Mouse (Mus musculus) brown adipose tissue, adult 24 weeks (tissue): ENCODE results near the gene Olfr653. TPM values are rescaled to one million over a fixed set of nuclear protein-coding genes. Genes with fewer than 3 reads are reported as not detected.

Experiments used
- polyA plus RNA-seq: library from polyadenylated mRNA; stranded (reverse); fragments of >200 nt; gene quantifications from 2 replicates; pipeline ENCODE4 v1.2.4, GENCODE M21; 2012; ENCODE audit not compliant: missing spikeins, insufficient read depth, insufficient read length

Gene Olfr653
- polyA plus RNA-seq, 1 experiment: not detected

Other genes starting within 250 kb of the Olfr653 start
- not detected in 2 replicates for gene Trim34b, start 247.8 kb upstream of the Olfr653 start, polyA plus RNA-seq
- 4.4 and 5.6 TPM in 2 replicates for gene Trim12c, start 224.0 kb upstream of the Olfr653 start, polyA plus RNA-seq
- gene Trim30b, start 207.4 kb upstream of the Olfr653 start, polyA plus RNA-seq: not detected in 2 replicates
- gene Trim30c, start 176.5 kb upstream of the Olfr653 start, polyA plus RNA-seq: 0.92 TPM in 1 of 2 replicates, not detected in the other
- gene Trim30a, start 112.1 kb upstream of the Olfr653 start, polyA plus RNA-seq: 4.0 and 5.3 TPM in 2 replicates
- gene Trim30d, start 69.5 kb upstream of the Olfr653 start, polyA plus RNA-seq: 1.5 and 1.9 TPM in 2 replicates
- not detected in 2 replicates for gene Olfr651, start 27.2 kb upstream of the Olfr653 start, polyA plus RNA-seq
- gene Olfr652, start 16.4 kb upstream of the Olfr653 start, polyA plus RNA-seq: not detected in 2 replicates
- gene Olfr654, start 9.7 kb downstream of the Olfr653 start, polyA plus RNA-seq: not detected in 2 replicates
- not detected in 2 replicates for gene Olfr655, start 24.5 kb downstream of the Olfr653 start, polyA plus RNA-seq
- gene Olfr656, start 36.6 kb downstream of the Olfr653 start, polyA plus RNA-seq: not detected in 2 replicates
- not detected in 2 replicates for gene Olfr657, start 47.5 kb downstream of the Olfr653 start, polyA plus RNA-seq
- gene Olfr658, start 70.0 kb downstream of the Olfr653 start, polyA plus RNA-seq: not detected in 2 replicates
- not detected in 2 replicates for gene Olfr659, start 89.4 kb downstream of the Olfr653 start, polyA plus RNA-seq
- not detected in 2 replicates for gene Olfr661, start 109.2 kb downstream of the Olfr653 start, polyA plus RNA-seq
- not detected in 2 replicates for gene Usp17le, start 200.2 kb downstream of the Olfr653 start, polyA plus RNA-seq